ENCODE assay signal across 19 mouse cellular contexts in genomic region chr8:117501323-117501722, GRCm38 (mm10).
"Had no signal": no experiment of that assay in that cellular context is flagged by ENCODE, and none has a peak within 500 bp of the region (broad histone marks: within the 10 kb centered on the region; RNA-seq: fewer than 3 reads in every experiment).

No protein-coding gene starts in this region.

- H3K4me2 ChIP-seq: liver, embryonic 15.5 days; lung, embryonic 15.5 days; midbrain, embryonic 11.5 days; midbrain, embryonic 13.5 days; midbrain, embryonic 15.5 days; neural tube, embryonic 12.5 days; stomach, embryonic 15.5 days had no signal

- ATAC-seq: liver, postnatal 0 days; lung, postnatal 0 days; midbrain, embryonic 13.5 days; midbrain, embryonic 15.5 days had no signal

- H3K4me3 ChIP-seq: liver, embryonic 15.5 days; lung, embryonic 15.5 days; midbrain, embryonic 13.5 days; midbrain, embryonic 15.5 days; neural tube, embryonic 12.5 days; stomach, embryonic 15.5 days had no signal

- H3K9me3 ChIP-seq: liver, embryonic 15.5 days; lung, embryonic 15.5 days; midbrain, embryonic 13.5 days; midbrain, embryonic 15.5 days; neural tube, embryonic 12.5 days; stomach, embryonic 15.5 days had no signal

- H3K27ac ChIP-seq: liver, embryonic 15.5 days; lung, embryonic 15.5 days; macrophage; midbrain, embryonic 13.5 days; midbrain, embryonic 15.5 days; neural tube, embryonic 12.5 days; stomach, embryonic 15.5 days; stomach, postnatal 0 days had no signal

- H3K36me3 ChIP-seq: liver, embryonic 15.5 days; lung, embryonic 15.5 days; midbrain, embryonic 13.5 days; midbrain, embryonic 15.5 days; neural tube, embryonic 12.5 days; stomach, embryonic 15.5 days had no signal

- H3K9ac ChIP-seq: liver, embryonic 15.5 days; liver, postnatal 0 days; lung, embryonic 15.5 days; midbrain, embryonic 13.5 days; midbrain, embryonic 15.5 days; neural tube, embryonic 12.5 days; stomach, embryonic 15.5 days had no signal

- DNase-seq: liver, postnatal 0 days; lung, adult 2 months; lung, postnatal 14 days; lung, postnatal 36 days; right cerebral cortex, postnatal 14 days; right cerebral cortex, postnatal 4 days; thymus, adult 2 months; thymus, postnatal 14 days; thymus, postnatal 36 days had no signal
